Mouse (Mus musculus) CH12.LX (cell line): Measurements from ENCODE around the gene Mllt10. TPM values are rescaled to one million over a fixed set of nuclear protein-coding genes. Genes with fewer than 3 reads are reported as not detected.

Experiments
- DNase-seq: peaks from one replicate; pipeline ENCODE4 v3.0.0-alpha.2; 2013; ENCODE audit errors: extremely low read depth
- H3K27ac ChIP-seq: 2 replicates; pipeline ENCODE4 v1.5.1; 2012; ENCODE audit warnings: low read depth, mild to moderate bottlenecking, control low read depth, moderate library complexity; ENCODE audit not compliant: insufficient read depth
- H3K27me3 ChIP-seq: replicated peaks from 2 replicates; pipeline ENCODE3; 2012; ENCODE audit warnings: inconsistent platforms
- H3K36me3 ChIP-seq, 2 experiments: replicated peaks in 1 of 2; 2 replicates each; pipeline versions ENCODE3 to v1.6.1; 2012; ENCODE audit warnings: inconsistent platforms in 1 of 2, low read length in 1 of 2, mild to moderate bottlenecking in 1 of 2, mixed read lengths in 1 of 2, moderate library complexity in 1 of 2; ENCODE audit not compliant: control insufficient read depth in 1 of 2, insufficient read depth in 1 of 2
- H3K4me1 ChIP-seq, 2 experiments: 2 replicates each; pipeline ENCODE4 v1.6.1; 2012; ENCODE audit warnings: inconsistent platforms in 1 of 2, moderate library complexity in 1 of 2; ENCODE audit not compliant: insufficient read depth in 2 of 2, control insufficient read depth in 1 of 2
- H3K4me2 ChIP-seq: 2 replicates; pipeline ENCODE4 v1.6.1; 2012; ENCODE audit warnings: low read depth, mild to moderate bottlenecking, control low read depth; ENCODE audit not compliant: poor library complexity, insufficient read depth, severe bottlenecking
- H3K4me3 ChIP-seq, 3 experiments: fragments of 150-350 bp in 1 of 3; sonication (generic) in 1 of 3; replicated peaks in 1 of 3; 2 replicates each; pipeline versions ENCODE3 to v1.5.1; 2011 to 2012; ENCODE audit warnings: low read depth in 2 of 3, low read length in 2 of 3, mild to moderate bottlenecking in 2 of 3, moderate library complexity in 2 of 3, control low read depth in 1 of 3, improper control_type of control experiment in 1 of 3, inconsistent platforms in 1 of 3, mixed read lengths in 1 of 3; ENCODE audit not compliant: poor library complexity in 1 of 3
- H3K79me2 ChIP-seq: replicated peaks from 2 replicates; pipeline ENCODE4 v1.6.1; 2012; ENCODE audit warnings: mild to moderate bottlenecking, moderate library complexity; ENCODE audit not compliant: control insufficient read depth, poor library complexity, insufficient read depth, severe bottlenecking; ENCODE audit errors: extremely low read depth
- H3K9ac ChIP-seq: 2 replicates; pipeline ENCODE4 v1.6.1; 2012; ENCODE audit warnings: low read depth, mild to moderate bottlenecking, control low read depth, moderate library complexity; ENCODE audit not compliant: insufficient read depth
- H3K9me3 ChIP-seq: replicated peaks from 2 replicates; pipeline ENCODE3; 2012; ENCODE audit warnings: low read length, inconsistent platforms, mixed read lengths
- CHD1 ChIP-seq: IDR thresholded peaks from 2 replicates; pipeline ENCODE4 v1.6.1; 2012; ENCODE audit warnings: low read depth, low read length, improper control_type of control experiment, inconsistent platforms
- CHD2 ChIP-seq: IDR thresholded peaks from 2 replicates; pipeline ENCODE4 v1.6.1; 2011; ENCODE audit warnings: low read length, improper control_type of control experiment
- CTCF ChIP-seq, 2 experiments: IDR thresholded peaks in 1 of 2; conservative IDR thresholded peaks in 1 of 2; 2 replicates each; pipeline ENCODE4 v1.5.1; 2011 to 2012; ENCODE audit warnings: low read depth in 2 of 2, low read length in 2 of 2, improper control_type of control experiment in 1 of 2, inconsistent platforms in 1 of 2, mild to moderate bottlenecking in 1 of 2, moderate library complexity in 1 of 2
- E2F4 ChIP-seq: IDR thresholded peaks from 2 replicates; pipeline ENCODE4 v1.6.1; 2011; ENCODE audit warnings: low read depth, low read length, improper control_type of control experiment; ENCODE audit not compliant: insufficient replicate concordance
- GABPA ChIP-seq: IDR thresholded peaks from 2 replicates; pipeline ENCODE4 v1.6.1; 2012; ENCODE audit warnings: low read depth, low read length, improper control_type of control experiment, inconsistent platforms; ENCODE audit not compliant: insufficient replicate concordance
- JUN ChIP-seq: IDR thresholded peaks from 2 replicates; pipeline ENCODE4 v1.6.1; 2011; ENCODE audit warnings: low read depth, mild to moderate bottlenecking, low read length, improper control_type of control experiment, moderate library complexity; ENCODE audit not compliant: insufficient read depth
- JUND ChIP-seq: conservative IDR thresholded peaks from 2 replicates; pipeline ENCODE4 v1.6.1; 2011; ENCODE audit warnings: low read depth, low read length, improper control_type of control experiment
- KAT2A ChIP-seq: IDR thresholded peaks from 2 replicates; pipeline ENCODE4 v1.6.1; 2012; ENCODE audit warnings: low read length, improper control_type of control experiment, inconsistent platforms; ENCODE audit not compliant: insufficient replicate concordance
- MAFK ChIP-seq: IDR thresholded peaks from 2 replicates; pipeline ENCODE4 v1.6.1; 2011; ENCODE audit warnings: low read length, improper control_type of control experiment; ENCODE audit not compliant: insufficient replicate concordance
- MAX ChIP-seq: IDR thresholded peaks from 2 replicates; pipeline ENCODE4 v1.6.1; 2011; ENCODE audit warnings: low read length, improper control_type of control experiment
- MAZ ChIP-seq: IDR thresholded peaks from 2 replicates; pipeline ENCODE4 v1.6.1; 2012; ENCODE audit warnings: low read depth, mild to moderate bottlenecking, inconsistent platforms, low read length, improper control_type of control experiment, moderate library complexity
- MXI1 ChIP-seq: IDR thresholded peaks from 2 replicates; pipeline ENCODE4 v1.6.1; 2011; ENCODE audit warnings: mild to moderate bottlenecking, low read depth, low read length, improper control_type of control experiment
- MYC ChIP-seq: IDR thresholded peaks from 2 replicates; pipeline ENCODE4 v1.6.1; 2011; ENCODE audit warnings: low read depth, mild to moderate bottlenecking, improper control_type of control experiment, low read length
- NELFE ChIP-seq: IDR thresholded peaks from 2 replicates; pipeline ENCODE4 v1.6.1; 2011; ENCODE audit warnings: low read depth, low read length, improper control_type of control experiment
- NRF1 ChIP-seq: IDR thresholded peaks from 2 replicates; pipeline ENCODE4 v1.6.1; 2014; ENCODE audit warnings: low read depth, mild to moderate bottlenecking, inconsistent platforms, low read length, improper control_type of control experiment, moderate library complexity
- POLR2A ChIP-seq: IDR thresholded peaks from 2 replicates; pipeline ENCODE4 v1.6.1; 2011; ENCODE audit warnings: low read depth, mild to moderate bottlenecking, improper control_type of control experiment, low read length
- POLR2AphosphoS2 ChIP-seq: IDR thresholded peaks from 2 replicates; pipeline ENCODE4 v1.6.1; 2011; ENCODE audit warnings: low read depth, low read length, improper control_type of control experiment
- RAD21 ChIP-seq: IDR thresholded peaks from 2 replicates; pipeline ENCODE4 v1.6.1; 2011; ENCODE audit warnings: low read depth, mild to moderate bottlenecking, low read length, improper control_type of control experiment, moderate library complexity
- SIN3A ChIP-seq: IDR thresholded peaks from 2 replicates; pipeline ENCODE4 v1.6.1; 2012; ENCODE audit warnings: low read length, improper control_type of control experiment, inconsistent platforms
- SMC3 ChIP-seq: IDR thresholded peaks from 2 replicates; pipeline ENCODE4 v1.6.1; 2011; ENCODE audit warnings: low read depth, low read length, improper control_type of control experiment
- TBP ChIP-seq: conservative IDR thresholded peaks from 2 replicates; pipeline ENCODE4 v1.6.1; 2011; ENCODE audit warnings: low read depth, low read length, improper control_type of control experiment
- TCF12 ChIP-seq: IDR thresholded peaks from 2 replicates; pipeline ENCODE4 v1.6.1; 2014; ENCODE audit warnings: low read depth, mild to moderate bottlenecking, inconsistent platforms, low read length, improper control_type of control experiment
- UBTF ChIP-seq: IDR thresholded peaks from 2 replicates; pipeline ENCODE4 v1.6.1; 2012; ENCODE audit warnings: low read depth, mild to moderate bottlenecking, inconsistent platforms, low read length, improper control_type of control experiment, moderate library complexity
- USF1 ChIP-seq: IDR thresholded peaks from 2 replicates; pipeline ENCODE4 v1.6.1; 2014; ENCODE audit warnings: low read depth, mild to moderate bottlenecking, inconsistent platforms, low read length, improper control_type of control experiment
- ZKSCAN1 ChIP-seq: IDR thresholded peaks from 2 replicates; pipeline ENCODE4 v1.6.1; 2012; ENCODE audit warnings: low read depth, inconsistent platforms, low read length, improper control_type of control experiment, borderline replicate concordance
- ZMIZ1 ChIP-seq: IDR thresholded peaks from 2 replicates; pipeline ENCODE4 v1.6.1; 2012; ENCODE audit warnings: low read depth, mild to moderate bottlenecking, inconsistent platforms, low read length, improper control_type of control experiment
- dilution Hi-C: fragments of 300-500 bp; cut with MboI; formaldehyde crosslinking; loops from 2 replicates; pipeline ENCODE4 v1.14.3; 2020; ENCODE audit warnings: low sequenced_read_pairs; ENCODE audit not compliant: extremely low pct_unique_long_range_greater_than_20kb, extremely low pct_ligation_motif_present
- in situ Hi-C: fragments of 300-500 bp; cut with MboI; formaldehyde crosslinking; loops from 3 replicates; pipeline ENCODE4 v1.14.3; 2019; ENCODE audit warnings: low sequenced_read_pairs, low pct_ligation_motif_present, low pct_unique_long_range_greater_than_20kb, mixed read lengths
- polyA plus RNA-seq: library from polyadenylated mRNA; unstranded; fragments of >175 nt; gene quantifications from 2 replicates; pipeline ENCODE4 v1.2.1, GENCODE M21; 2012; ENCODE audit warnings: low read depth; ENCODE audit not compliant: insufficient read length
- total RNA-seq, 2 experiments: library from RNA; depleted of rRNA; stranded (reverse); fragments of 300-350 nt in 1 of 2; fragments of >200 nt in 1 of 2; gene quantifications; 2 replicates each; pipeline ENCODE4 v1.2.3; 2012 to 2014

Mllt10 gene
- total and polyA plus RNA-seq, 3 experiments = 22.0 to 39.2 (median 27.2) TPM

- DNase-seq = no peak
- H3K36me3 ChIP-seq = no peaks in the 10 kb centered on the region
- no peak overlapping the region for H3K4me3 ChIP-seq
- in situ Hi-C loops = no loop called here
- no peaks in the 10 kb centered on the region for H3K9me3 ChIP-seq
- no peak overlapping the region for H3K9ac ChIP-seq
- no peaks in the 10 kb centered on the region for H3K27me3 ChIP-seq
- H3K4me1 ChIP-seq = peaks cover 0 to 4% of the 10 kb centered on the region in 2 experiments; a peak in 2 of 4 replicates
- no peak overlapping the region for H3K4me2 ChIP-seq
- H3K79me2 ChIP-seq = no peaks in the 10 kb centered on the region
- dilution Hi-C loops = no loop called here
- H3K27ac ChIP-seq = no peak overlapping the region
- TF ChIP-seq E2F4 (no peak), MAX (no peak), ZKSCAN1 (no peak), USF1 (no peak), NELFE (no peak), RAD21 (no peak), CHD2 (no peak), GABPA (no peak), MAZ (no peak), JUN (no peak), MXI1 (no peak), POLR2AphosphoS2 (no peak), SMC3 (no peak), MYC (no peak), UBTF (no peak), CTCF (conservative IDR thresholded peaks at IDR 0.05 in 1 of 2, IDR thresholded peaks at IDR 0.05 in 1 of 2; ENCODE audit: low read depth in 2 of 2, low read length in 2 of 2) (no peak), ZMIZ1 (no peak), MAFK (no peak), JUND (no peak)
Observed at GRCm38 (mm10) chr2:18011226-18011625, 43.8 kb upstream of the Mllt10 start.

- TF ChIP-seq CHD1 (no peak), MAZ (no peak), MYC (no peak), JUN (no peak), RAD21 (no peak), NRF1 (no peak), SIN3A (no peak), POLR2AphosphoS2 (no peak), E2F4 (no peak), TBP (no peak), POLR2A (no peak), KAT2A (no peak), CTCF (conservative IDR thresholded peaks at IDR 0.05 in 1 of 2, IDR thresholded peaks at IDR 0.05 in 1 of 2; ENCODE audit: low read depth in 2 of 2, low read length in 2 of 2) (no peak), TCF12 (no peak), ZKSCAN1 (no peak)
- H3K4me1 ChIP-seq = peaks cover 0 to 9% of the 10 kb centered on the region in 2 experiments; a peak in 2 of 4 replicates
- no peaks in the 10 kb centered on the region for H3K27me3 ChIP-seq
- no peak overlapping the region for H3K4me3 ChIP-seq
- no peaks in the 10 kb centered on the region for H3K36me3 ChIP-seq
- no peak for DNase-seq
- H3K27ac ChIP-seq = no peak overlapping the region
- H3K4me2 ChIP-seq = no peak overlapping the region
- no peak overlapping the region for H3K9ac ChIP-seq
- peaks cover 6% of the 10 kb centered on the region for H3K9me3 ChIP-seq
- in situ Hi-C loops (no loop called here), dilution Hi-C loops (no loop called here)
- no peaks in the 10 kb centered on the region for H3K79me2 ChIP-seq
Observed at GRCm38 (mm10) chr2:18012866-18013265, 42.2 kb upstream of the Mllt10 start.
